Mouse (Mus musculus): ENCODE measurements around the gene Hoxb9. TPM values are rescaled to one million over a fixed set of nuclear protein-coding genes. Genes with fewer than 3 reads are reported as not detected.

Gene Hoxb9
- polyA plus RNA-seq (2014; fragmentation: Nextera tagmentation; extraction: Ambion mirVana), result not detected in 2 replicates

GRCm38 (mm10) chr11:96270996-96271540, at the start of gene Hoxb9:
TSS of gene Hoxb9 (plus strand) at chr11:96271457.
- Histone ChIP-seq H3K4me1 (replicated peaks; ENCODE audit: control insufficient read depth, insufficient read depth, low read length) (0 out of 2 replicates have a peak, but pooled peaks cover 5% of the 10 kb centered on the region), H3K9ac (ENCODE audit: low read length) (no peak within 1 kb of the TSS), H3K27ac (ENCODE audit: low read depth, low read length) (no peak within 1 kb of the TSS), H3K36me3 (ENCODE audit: control insufficient read depth, insufficient read depth, low read length) (no peaks in the 10 kb centered on the region), H3K4me3 (ENCODE audit: low read depth, low read length) (no peak within 1 kb of the TSS), H3K27me3 (ENCODE audit: control insufficient read depth, insufficient read depth, low read length) (peaks cover 98% of the 10 kb centered on the region), H3K4me2 (ENCODE audit: low read depth, low read length, severe bottlenecking) (no peak within 1 kb of the TSS), H3K9me3 (ENCODE audit: control insufficient read depth, low read length) (no peaks in the 10 kb centered on the region)
- DNase-seq (ENCODE audit: low spot score), result no peak
- no peak for ATAC-seq (replicated peaks; ENCODE audit: low FRiP score)
- WGBS, result under 1% methylated on average over 40 of the region's 40 CpGs

- Histone ChIP-seq H3K27ac (ENCODE audit: low read depth, low read length) (no peak overlapping the region), H3K27me3 (ENCODE audit: control insufficient read depth, insufficient read depth, low read length) (no peaks in the 10 kb centered on the region), H3K36me3 (ENCODE audit: control insufficient read depth, insufficient read depth, low read length) (no peaks in the 10 kb centered on the region), H3K9ac (ENCODE audit: low read length) (no peak overlapping the region), H3K4me2 (ENCODE audit: low read depth, low read length, severe bottlenecking) (no peak overlapping the region), H3K9me3 (ENCODE audit: control insufficient read depth, low read length) (no peaks in the 10 kb centered on the region), H3K4me3 (ENCODE audit: low read depth, low read length) (no peak overlapping the region), H3K4me1 (replicated peaks; ENCODE audit: control insufficient read depth, insufficient read depth, low read length) (no peaks in the 10 kb centered on the region)
- 34% methylated on average over 2 of the region's 2 CpGs for WGBS
- no peak for DNase-seq (ENCODE audit: low spot score)
- no peak for ATAC-seq (replicated peaks; ENCODE audit: low FRiP score)
Observed at GRCm38 (mm10) chr11:96223813-96224212, 47.4 kb upstream of the Hoxb9 start.

GRCm38 (mm10) chr11:96227676-96228075, 43.6 kb upstream of the Hoxb9 start:
- ATAC-seq (replicated peaks; ENCODE audit: low FRiP score), result no peak
- DNase-seq (ENCODE audit: low spot score), result no peak
- WGBS, result 82% methylated on average over 9 of the region's 9 CpGs

GRCm38 (mm10) chr11:96234906-96235305, 36.4 kb upstream of the Hoxb9 start:
- 3% methylated on average over 12 of the region's 12 CpGs for WGBS
- Histone ChIP-seq H3K4me1 (replicated peaks; ENCODE audit: control insufficient read depth, insufficient read depth, low read length) (no peaks in the 10 kb centered on the region), H3K36me3 (ENCODE audit: control insufficient read depth, insufficient read depth, low read length) (no peaks in the 10 kb centered on the region), H3K27me3 (ENCODE audit: control insufficient read depth, insufficient read depth, low read length) (no peaks in the 10 kb centered on the region; the same call in none of the 2 replicates), H3K4me3 (ENCODE audit: low read depth, low read length) (no peak overlapping the region), H3K4me2 (ENCODE audit: low read depth, low read length, severe bottlenecking) (no peak overlapping the region), H3K9me3 (ENCODE audit: control insufficient read depth, low read length) (no peaks in the 10 kb centered on the region), H3K27ac (ENCODE audit: low read depth, low read length) (no peak overlapping the region), H3K9ac (ENCODE audit: low read length) (no peak overlapping the region)
- ATAC-seq (replicated peaks; ENCODE audit: low FRiP score) (no peak), DNase-seq (ENCODE audit: low spot score) (peak; percentile 80)

More at GRCm38 (mm10) chr11:96227676-96228075, 43.6 kb upstream of the Hoxb9 start:
- Histone ChIP-seq H3K36me3 (ENCODE audit: control insufficient read depth, insufficient read depth, low read length) (no peaks in the 10 kb centered on the region), H3K4me2 (ENCODE audit: low read depth, low read length, severe bottlenecking) (no peak overlapping the region), H3K9me3 (ENCODE audit: control insufficient read depth, low read length) (no peaks in the 10 kb centered on the region), H3K4me1 (replicated peaks; ENCODE audit: control insufficient read depth, insufficient read depth, low read length) (no peaks in the 10 kb centered on the region), H3K9ac (ENCODE audit: low read length) (no peak overlapping the region), H3K27me3 (ENCODE audit: control insufficient read depth, insufficient read depth, low read length) (no peaks in the 10 kb centered on the region), H3K4me3 (ENCODE audit: low read depth, low read length) (no peak overlapping the region), H3K27ac (ENCODE audit: low read depth, low read length) (no peak overlapping the region)

- Histone ChIP-seq H3K36me3 (ENCODE audit: control insufficient read depth, insufficient read depth, low read length) (no peaks in the 10 kb centered on the region), H3K4me3 (ENCODE audit: low read depth, low read length) (no peak overlapping the region), H3K27ac (ENCODE audit: low read depth, low read length) (no peak overlapping the region), H3K4me1 (replicated peaks; ENCODE audit: control insufficient read depth, insufficient read depth, low read length) (no peaks in the 10 kb centered on the region), H3K4me2 (ENCODE audit: low read depth, low read length, severe bottlenecking) (no peak overlapping the region), H3K27me3 (ENCODE audit: control insufficient read depth, insufficient read depth, low read length) (no peaks in the 10 kb centered on the region; the same call in 1 of the 2 replicates), H3K9me3 (ENCODE audit: control insufficient read depth, low read length) (no peaks in the 10 kb centered on the region), H3K9ac (ENCODE audit: low read length) (no peak overlapping the region)
- 2% methylated on average over 7 of the region's 7 CpGs for WGBS
- ATAC-seq (replicated peaks; ENCODE audit: low FRiP score) (no peak), DNase-seq (ENCODE audit: low spot score) (peak; percentile 66)
Observed at GRCm38 (mm10) chr11:96240211-96240610, 31.0 kb upstream of the Hoxb9 start.

GRCm38 (mm10) chr11:96250901-96251300, 20.4 kb upstream of the Hoxb9 start:
- Histone ChIP-seq H3K36me3 (ENCODE audit: control insufficient read depth, insufficient read depth, low read length) (no peaks in the 10 kb centered on the region), H3K4me3 (ENCODE audit: low read depth, low read length) (no peak overlapping the region), H3K4me2 (ENCODE audit: low read depth, low read length, severe bottlenecking) (no peak overlapping the region), H3K27me3 (ENCODE audit: control insufficient read depth, insufficient read depth, low read length) (peaks cover 65% of the 10 kb centered on the region), H3K4me1 (replicated peaks; ENCODE audit: control insufficient read depth, insufficient read depth, low read length) (no peaks in the 10 kb centered on the region), H3K27ac (ENCODE audit: low read depth, low read length) (no peak overlapping the region), H3K9me3 (ENCODE audit: control insufficient read depth, low read length) (no peaks in the 10 kb centered on the region), H3K9ac (ENCODE audit: low read length) (no peak overlapping the region)
- ATAC-seq (replicated peaks; ENCODE audit: low FRiP score) (no peak), DNase-seq (ENCODE audit: low spot score) (no peak)
- WGBS, result 3% methylated on average over 14 of the region's 14 CpGs

GRCm38 (mm10) chr11:96251480-96252031, 19.7 kb upstream of the Hoxb9 start:
- no peak overlapping the region for H3K4me3 ChIP-seq (ENCODE audit: low read depth, low read length)
- DNase-seq (ENCODE audit: low spot score) (no peak), ATAC-seq (replicated peaks; ENCODE audit: low FRiP score) (no peak)
- 2% methylated on average over 46 of the region's 46 CpGs for WGBS
- no peaks in the 10 kb centered on the region for H3K36me3 ChIP-seq (ENCODE audit: control insufficient read depth, insufficient read depth, low read length)
- no peaks in the 10 kb centered on the region for H3K9me3 ChIP-seq (ENCODE audit: control insufficient read depth, low read length)
- H3K4me2 ChIP-seq (ENCODE audit: low read depth, low read length, severe bottlenecking), result no peak overlapping the region
- H3K4me1 ChIP-seq (replicated peaks; ENCODE audit: control insufficient read depth, insufficient read depth, low read length), result no peaks in the 10 kb centered on the region
- no peak overlapping the region for H3K9ac ChIP-seq (ENCODE audit: low read length)
- peaks cover 72% of the 10 kb centered on the region for H3K27me3 ChIP-seq (ENCODE audit: control insufficient read depth, insufficient read depth, low read length)
- H3K27ac ChIP-seq (ENCODE audit: low read depth, low read length), result no peak overlapping the region

- no peak overlapping the region for H3K4me2 ChIP-seq (ENCODE audit: low read depth, low read length, severe bottlenecking)
- no peaks in the 10 kb centered on the region for H3K9me3 ChIP-seq (ENCODE audit: control insufficient read depth, low read length)
- H3K36me3 ChIP-seq (ENCODE audit: control insufficient read depth, insufficient read depth, low read length), result no peaks in the 10 kb centered on the region
- WGBS, result 3% methylated on average over 12 of the region's 12 CpGs
- no peak overlapping the region for H3K27ac ChIP-seq (ENCODE audit: low read depth, low read length)
- ATAC-seq (replicated peaks; ENCODE audit: low FRiP score) (no peak), DNase-seq (ENCODE audit: low spot score) (no peak)
- no peak overlapping the region for H3K9ac ChIP-seq (ENCODE audit: low read length)
- peaks cover 82% of the 10 kb centered on the region for H3K27me3 ChIP-seq (ENCODE audit: control insufficient read depth, insufficient read depth, low read length)
- no peaks in the 10 kb centered on the region for H3K4me1 ChIP-seq (replicated peaks; ENCODE audit: control insufficient read depth, insufficient read depth, low read length)
- no peak overlapping the region for H3K4me3 ChIP-seq (ENCODE audit: low read depth, low read length)
Observed at GRCm38 (mm10) chr11:96252541-96253120, 18.6 kb upstream of the Hoxb9 start.

GRCm38 (mm10) chr11:96254221-96254620, 17.0 kb upstream of the Hoxb9 start:
- no peaks in the 10 kb centered on the region for H3K4me1 ChIP-seq (replicated peaks; ENCODE audit: control insufficient read depth, insufficient read depth, low read length)
- no peak overlapping the region for H3K4me2 ChIP-seq (ENCODE audit: low read depth, low read length, severe bottlenecking)
- no peak for ATAC-seq (replicated peaks; ENCODE audit: low FRiP score)
- H3K27ac ChIP-seq (ENCODE audit: low read depth, low read length), result no peak overlapping the region
- H3K9me3 ChIP-seq (ENCODE audit: control insufficient read depth, low read length), result no peaks in the 10 kb centered on the region
- H3K36me3 ChIP-seq (ENCODE audit: control insufficient read depth, insufficient read depth, low read length), result no peaks in the 10 kb centered on the region
- no peak overlapping the region for H3K4me3 ChIP-seq (ENCODE audit: low read depth, low read length)
- no peak for DNase-seq (ENCODE audit: low spot score)
- WGBS, result 0% methylated on average over 11 of the region's 11 CpGs
- H3K9ac ChIP-seq (ENCODE audit: low read length), result no peak overlapping the region
- H3K27me3 ChIP-seq (ENCODE audit: control insufficient read depth, insufficient read depth, low read length), result peaks cover 98% of the 10 kb centered on the region

Measured in forebrain, embryonic 11.5 days (tissue).